Mouse (Mus musculus) spleen, postnatal 36 days (tissue): ENCODE data around the gene Ifitm5.
"Not testable (repeated sequence)": the region's sequence is repeated elsewhere in the genome, so short reads cannot be mapped to it uniquely, and the experiment has no call there.

Source experiments
- DNase-seq, 2 experiments: peaks; one replicate each; pipeline ENCODE4 v3.0.0; 2022; ENCODE audit warnings: low spot score in 2 of 2, mixed read lengths in 1 of 2

Gene Ifitm5

DNA sequence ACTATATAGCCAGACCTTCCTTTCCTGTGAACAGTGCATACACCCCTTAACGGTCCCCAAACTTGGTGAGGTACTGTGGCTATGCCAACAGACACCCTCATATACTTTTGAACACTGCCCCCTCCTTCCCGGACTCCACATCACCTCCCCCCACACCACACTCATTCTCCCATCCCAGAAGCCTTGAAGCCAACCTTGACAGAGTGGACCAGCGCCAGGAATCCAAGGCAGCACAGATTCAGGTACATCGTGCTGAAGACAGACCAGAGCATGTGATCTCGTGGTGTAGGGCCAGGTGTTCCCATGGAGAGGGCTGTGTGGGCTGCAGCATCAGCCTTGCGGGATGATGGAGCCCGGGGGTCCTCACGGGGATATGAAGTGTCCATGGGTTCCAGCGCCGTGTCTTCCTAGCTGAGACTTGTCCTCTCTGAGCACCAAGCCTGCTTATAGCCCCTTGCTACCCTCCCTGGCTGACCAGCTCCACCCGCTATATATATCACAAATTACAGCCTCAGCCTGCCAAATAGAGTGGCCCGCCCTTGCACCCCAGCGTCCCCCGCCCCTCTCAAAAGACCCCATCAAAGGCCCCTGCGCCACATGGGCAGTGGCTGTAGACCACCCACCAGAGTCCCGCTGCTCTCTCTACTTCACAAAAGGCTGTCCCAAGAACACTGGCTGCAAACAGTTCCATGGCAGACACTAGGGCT is at the start of gene Ifitm5:
TSS of gene Ifitm5 (minus strand) at position 468 of the 707 bp plus-strand sequence.
- no peak for DNase-seq

- DNase-seq: no peak
These were observed 49.0 kb upstream of the Ifitm5 start for GRCm38 (mm10) chr7:140998853-140999700.

DNA sequence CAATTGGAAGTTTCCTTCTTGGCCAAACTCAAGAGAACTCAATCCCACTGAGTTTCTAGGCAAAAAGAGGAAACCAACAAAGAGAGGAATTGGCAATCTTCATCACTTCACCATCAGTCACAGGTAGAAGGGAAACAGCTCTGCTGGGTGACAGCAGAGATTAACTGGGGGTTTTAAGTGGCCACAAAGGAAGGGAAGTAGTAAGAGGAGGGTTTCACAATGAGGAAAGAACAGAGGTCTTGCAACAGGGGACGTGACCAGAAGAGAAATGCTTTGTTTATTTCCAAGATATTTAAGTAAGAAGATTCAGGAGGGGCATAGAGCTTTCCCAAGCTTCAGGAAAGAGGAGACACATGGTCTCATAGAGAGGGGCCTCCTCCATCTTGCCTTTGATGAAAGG is 47.7 kb upstream of the Ifitm5 start:
- DNase-seq: no peak

DNA sequence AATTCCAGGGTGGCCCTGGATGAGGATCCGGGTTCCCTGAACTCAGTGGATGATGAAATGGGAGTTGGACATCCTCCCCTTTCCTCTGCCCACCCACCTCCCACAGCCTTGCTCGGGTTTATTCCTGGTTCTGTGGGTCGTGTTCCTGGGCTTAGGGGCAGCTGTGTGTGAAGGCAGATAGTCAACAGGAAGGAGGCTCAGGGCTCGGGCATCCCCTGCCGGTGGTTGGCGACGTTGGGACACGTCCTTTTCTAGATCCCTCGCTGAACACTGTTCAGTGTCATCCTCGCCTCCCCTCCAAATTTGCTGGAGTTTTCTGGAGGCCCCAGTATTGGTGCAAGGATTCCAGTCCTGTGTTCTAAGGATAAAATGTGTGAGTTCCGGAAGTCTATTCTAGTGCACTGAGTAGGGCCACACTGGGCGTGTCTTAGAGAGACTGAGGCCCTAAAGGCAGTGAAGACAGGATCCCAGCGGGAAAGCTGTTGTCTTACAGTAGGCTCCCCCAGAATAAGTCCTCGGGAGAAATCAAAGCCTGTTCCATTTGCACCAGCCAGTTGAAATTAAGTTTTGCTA is 41.1 kb upstream of the Ifitm5 start:
- no peak for DNase-seq

DNA sequence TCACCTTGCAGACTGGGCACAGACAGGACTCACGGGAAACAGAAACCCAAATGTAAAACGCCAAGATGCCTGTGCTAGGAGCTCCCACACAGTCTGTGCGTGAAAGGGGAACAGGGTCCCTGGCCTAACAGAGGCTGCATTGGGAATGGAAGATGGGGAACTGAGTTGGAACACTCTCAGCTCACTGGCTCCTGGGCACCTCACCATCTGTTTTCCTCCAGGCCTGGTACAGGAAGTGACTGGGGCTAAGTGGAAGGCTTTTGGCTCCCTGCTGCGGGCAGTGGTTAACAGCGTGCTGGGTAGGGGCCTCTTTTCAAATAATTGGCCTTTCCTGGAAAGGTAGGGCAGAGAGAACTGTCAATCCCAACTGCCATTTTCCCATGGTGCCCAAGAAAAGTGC is 40.5 kb upstream of the Ifitm5 start:
- DNase-seq: no peak

- no peak for DNase-seq
These were observed 40.1 kb upstream of the Ifitm5 start for GRCm38 (mm10) chr7:140990185-140990584.

GRCm38 (mm10) chr7:140989022-140989421 is 38.9 kb upstream of the Ifitm5 start:
- no peak for DNase-seq

DNA sequence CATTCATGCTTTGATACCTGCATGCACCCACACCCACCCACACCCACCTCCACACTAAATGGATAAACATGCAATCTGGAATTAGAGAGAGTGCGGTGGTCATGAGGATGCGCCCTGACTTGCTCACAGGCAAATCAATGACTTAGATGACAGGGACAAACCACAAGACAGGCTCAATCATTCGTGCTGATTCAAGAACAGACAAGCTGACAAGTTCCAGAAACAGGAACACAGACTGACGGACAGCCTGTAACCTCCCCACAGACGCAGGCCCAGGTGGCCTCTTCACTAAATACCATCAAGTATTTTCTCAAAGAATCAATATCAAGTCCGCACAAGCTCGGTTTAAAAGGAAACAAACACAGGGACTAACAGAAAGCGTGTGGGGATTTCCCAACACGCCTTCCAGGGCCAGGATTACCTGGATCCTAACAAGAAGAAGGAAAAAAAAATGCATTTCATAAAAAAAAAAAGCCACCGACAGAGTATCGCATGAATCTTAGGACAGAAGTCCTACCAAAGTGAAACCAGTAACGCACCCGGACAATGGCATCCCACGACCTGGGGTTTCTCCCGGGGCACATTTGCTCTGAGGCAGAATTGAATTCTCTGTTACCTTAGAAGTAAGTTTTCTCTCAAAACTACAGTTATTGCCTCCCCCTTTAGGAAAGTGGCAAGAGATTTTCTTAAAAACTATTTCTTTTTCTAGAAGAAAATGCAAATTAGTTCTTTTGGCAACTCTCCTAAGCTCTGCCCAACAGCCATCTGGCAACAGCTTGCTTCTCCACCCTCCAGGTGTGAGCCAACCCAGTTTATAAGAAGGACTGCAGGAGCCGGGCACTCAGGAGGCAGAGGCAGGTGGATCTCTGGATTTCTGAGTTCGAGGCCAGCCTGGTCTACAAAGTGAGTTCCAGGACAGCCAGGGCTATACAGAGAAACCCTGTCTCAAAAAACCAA is 37.4 kb upstream of the Ifitm5 start:
- no peak for DNase-seq

DNA sequence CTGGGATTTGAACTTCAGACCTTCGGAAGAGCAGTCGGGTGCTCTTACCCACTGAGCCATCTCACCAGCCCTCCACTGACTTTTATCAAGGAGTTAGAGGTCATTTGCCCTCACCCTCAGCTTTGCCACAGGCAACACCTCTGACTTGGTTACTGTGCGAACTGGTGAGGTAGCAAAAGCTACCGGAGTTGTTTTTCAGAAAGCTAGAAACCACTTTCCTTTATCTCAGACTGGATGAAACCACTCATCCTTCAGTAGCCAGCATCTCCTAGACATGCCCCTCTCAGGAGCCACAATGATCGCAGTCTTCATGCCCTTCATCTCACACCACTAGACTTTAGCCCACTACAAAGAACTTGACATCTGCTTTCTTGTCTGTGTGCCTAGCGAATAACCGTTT is 32.9 kb upstream of the Ifitm5 start:
- no peak for DNase-seq

DNA sequence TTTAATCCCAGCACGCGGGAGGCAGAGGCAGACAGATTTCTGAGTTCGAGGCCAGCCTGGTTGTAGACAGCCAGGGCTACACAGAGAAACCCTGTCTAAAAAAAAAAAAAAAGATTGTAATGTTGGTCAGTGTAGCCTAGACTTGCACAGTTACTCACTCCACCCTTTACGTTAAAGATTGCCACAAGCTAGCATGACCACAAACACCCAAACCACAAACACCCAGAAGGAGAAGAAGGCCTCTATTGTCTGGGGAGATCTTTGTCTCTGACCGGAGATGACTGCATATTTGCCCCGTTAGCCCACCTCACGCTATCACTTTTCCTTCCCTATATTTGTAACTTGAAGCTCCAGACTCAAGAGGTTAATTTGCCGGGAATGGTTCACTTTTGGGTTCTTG is 31.6 kb upstream of the Ifitm5 start:
- peak; percentile 11 to 40 for DNase-seq

DNA sequence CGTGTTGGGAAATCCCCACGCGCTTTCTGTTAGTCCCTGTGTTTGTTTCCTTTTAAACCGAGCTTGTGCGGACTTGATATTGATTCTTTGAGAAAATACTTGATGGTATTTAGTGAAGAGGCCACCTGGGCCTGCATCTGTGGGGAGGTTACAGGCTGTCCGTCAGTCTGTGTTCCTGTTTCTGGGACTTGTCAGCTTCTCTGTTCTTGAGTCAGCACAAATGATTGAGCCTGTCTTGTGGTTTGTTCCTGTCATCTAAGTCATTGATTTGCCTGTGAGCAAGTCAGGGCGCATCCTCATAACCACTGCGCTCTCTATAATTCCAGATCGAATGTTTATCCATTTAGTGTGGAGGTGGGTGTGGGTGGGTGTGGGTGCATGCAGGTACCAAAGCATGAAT is 26.6 kb upstream of the Ifitm5 start:
- not testable (repeated sequence) for DNase-seq

GRCm38 (mm10) chr7:140975465-140975864 is 25.4 kb upstream of the Ifitm5 start:
- no peak for DNase-seq

DNA sequence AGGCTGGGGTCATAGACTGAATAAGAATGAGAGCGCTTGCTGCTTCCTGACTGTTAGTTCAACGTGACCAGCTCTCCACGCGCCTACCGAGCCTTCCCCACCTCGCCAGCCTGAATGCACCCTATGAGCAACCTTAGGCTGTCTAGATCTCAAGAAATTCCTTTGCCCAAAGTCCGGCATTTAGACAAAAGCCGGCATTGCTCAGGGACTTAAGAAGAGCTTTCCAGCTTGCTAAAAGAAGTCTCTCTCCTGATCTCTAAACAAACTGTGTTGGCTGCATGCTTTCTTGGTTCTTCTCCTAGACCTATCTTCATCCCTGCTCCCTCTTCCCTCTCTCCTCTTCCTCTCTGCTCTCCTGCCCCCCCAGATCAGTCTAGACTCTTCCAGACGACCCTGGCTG is 24.8 kb upstream of the Ifitm5 start:
- DNase-seq: no peak

DNA sequence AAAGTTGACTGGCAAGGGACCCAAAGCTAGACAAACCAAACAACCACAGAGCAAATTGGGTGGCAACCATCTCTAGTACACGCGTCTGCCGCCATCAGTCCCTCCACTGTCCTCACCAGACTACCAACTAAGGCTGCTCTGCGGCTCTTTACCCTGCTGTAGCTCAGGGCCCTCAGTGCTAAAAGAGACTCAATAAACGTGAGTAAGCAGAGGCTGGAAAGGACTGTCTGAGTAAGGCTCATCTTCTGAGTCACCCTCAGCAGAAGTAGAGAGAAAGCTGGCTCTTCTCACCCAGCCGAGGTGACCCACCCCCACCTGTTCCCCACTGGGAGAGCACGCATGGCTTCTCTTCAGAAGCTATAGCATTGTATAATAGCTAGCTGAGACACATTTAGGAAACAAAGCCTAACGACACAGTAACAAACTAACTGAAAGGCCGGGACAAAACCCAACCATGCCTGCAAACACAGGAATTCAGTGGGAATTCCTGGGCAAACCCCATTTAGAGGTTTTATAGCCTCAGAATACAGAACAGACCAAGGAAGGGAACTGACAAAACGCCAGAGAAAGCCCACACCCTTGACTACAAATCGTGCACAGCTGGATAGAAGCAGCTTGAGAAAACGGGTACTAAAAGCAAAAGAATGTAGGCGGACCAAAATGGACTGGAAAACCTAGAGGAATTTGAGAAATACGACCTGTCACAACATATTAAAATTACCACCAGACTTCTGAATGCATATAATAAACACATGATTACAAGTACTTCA is 23.5 kb upstream of the Ifitm5 start:
- DNase-seq: no peak

- DNase-seq: no peak
These were observed 21.5 kb upstream of the Ifitm5 start for GRCm38 (mm10) chr7:140971479-140972171.

DNA sequence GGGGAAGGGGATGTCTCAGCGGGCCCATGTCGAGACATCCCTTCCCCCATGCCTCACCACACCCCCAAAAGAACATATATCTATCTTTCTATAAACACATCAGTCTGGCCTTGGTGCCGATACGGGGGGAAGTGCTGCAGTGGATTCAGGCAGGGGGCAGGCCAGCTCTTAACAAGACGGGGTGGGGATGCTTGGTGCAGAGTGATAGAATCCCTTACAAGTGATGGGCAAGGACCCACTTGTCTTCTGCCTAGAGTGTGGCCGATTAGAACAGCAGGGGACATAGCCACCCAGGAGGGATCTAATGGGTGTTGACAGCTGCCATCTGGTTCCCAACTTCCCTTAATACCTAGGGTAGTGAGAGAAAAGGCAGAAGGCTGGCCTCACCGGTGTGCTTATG is 20.8 kb upstream of the Ifitm5 start:
- no peak for DNase-seq

DNA sequence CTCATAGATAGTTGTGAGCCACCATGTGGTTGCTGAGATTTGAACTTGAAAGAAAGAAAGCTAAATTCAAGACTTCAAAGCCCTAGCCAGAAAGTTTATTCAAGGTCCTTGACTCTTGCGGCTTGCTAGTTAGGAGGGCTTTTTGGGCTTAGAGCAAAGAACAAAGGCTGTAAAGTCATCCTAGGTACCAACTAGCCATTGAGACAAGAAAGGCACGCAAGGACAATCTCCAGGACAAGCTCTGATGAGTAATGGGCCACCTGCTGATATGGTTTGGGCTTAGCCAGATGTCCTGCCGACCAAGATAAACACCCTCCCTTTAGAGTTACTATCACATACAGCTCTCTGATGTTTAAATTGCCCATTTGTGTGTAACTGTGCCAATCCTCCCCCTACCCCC is 18.6 kb upstream of the Ifitm5 start:
- DNase-seq: not testable (repeated sequence)

DNA sequence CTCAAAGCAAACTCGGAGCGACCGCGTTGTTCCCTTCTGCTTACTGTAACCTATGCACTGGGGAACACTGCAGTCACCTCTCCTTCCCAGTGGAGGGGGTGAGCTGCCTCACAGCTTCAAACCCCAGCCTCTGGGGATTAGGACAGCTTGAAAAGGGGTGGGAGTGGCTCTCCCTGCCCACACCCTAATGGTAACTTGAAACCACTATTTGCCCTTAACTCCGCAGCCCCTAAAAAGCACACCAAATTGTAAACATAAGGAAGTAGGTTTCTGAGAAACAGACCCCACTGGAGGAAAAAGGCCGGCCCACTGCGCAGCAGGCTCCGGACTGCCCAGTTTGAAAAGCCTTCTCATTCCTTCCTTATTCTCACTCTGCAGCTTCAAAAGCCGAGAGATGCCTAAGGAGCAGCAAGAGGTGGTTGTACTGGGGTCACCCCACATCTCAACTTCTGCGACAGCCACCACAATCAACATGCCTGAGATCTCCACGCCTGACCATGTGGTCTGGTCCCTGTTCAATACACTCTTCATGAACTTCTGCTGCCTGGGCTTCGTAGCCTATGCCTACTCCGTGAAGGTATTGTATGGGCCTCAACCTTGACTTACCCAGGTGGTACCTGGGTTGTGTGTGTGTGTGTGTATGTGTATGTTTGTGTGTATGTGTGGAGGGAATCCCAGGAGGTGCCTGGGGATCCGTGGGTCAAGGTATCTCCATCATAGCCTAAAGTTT is 17.9 kb upstream of the Ifitm5 start:
- DNase-seq: no peak

DNA sequence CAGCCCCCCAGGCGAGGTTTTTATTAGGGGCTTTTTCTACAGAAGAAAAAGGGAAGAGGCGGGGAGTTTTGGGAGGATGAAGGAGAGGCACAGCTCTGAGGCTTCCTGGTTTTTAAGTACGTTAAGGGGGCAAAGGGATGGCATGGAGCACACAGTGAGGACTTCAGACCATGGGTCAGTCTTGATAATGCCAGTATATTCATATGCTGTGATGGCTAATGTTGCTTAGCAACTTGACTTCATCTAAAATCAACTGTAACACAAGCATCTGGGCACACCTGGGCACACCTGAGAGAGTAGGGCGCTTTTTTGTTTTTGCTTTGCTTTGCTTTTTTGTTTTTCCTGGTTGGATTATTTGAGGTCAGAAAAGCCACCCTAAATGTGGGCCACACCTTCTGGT is 16.8 kb upstream of the Ifitm5 start, which contains the start of gene Ifitm1:
TSS of gene Ifitm1 (plus strand) at position 301 of the 400 bp plus-strand sequence.
- DNase-seq: no peak
